Mouse (Mus musculus) left cerebral cortex, adult 2 months (tissue): ENCODE results near the gene Nsfl1c. TPM values are rescaled to one million over a fixed set of nuclear protein-coding genes. Genes with fewer than 3 reads are reported as not detected.
"Not testable (repeated sequence)": the region's sequence is repeated elsewhere in the genome, so short reads cannot be mapped to it uniquely, and the experiment has no call there.

ENCODE experiments used
- DNase-seq, 2 experiments: peaks; one replicate each; pipeline ENCODE4 v3.0.0; 2021 to 2022; ENCODE audit warnings: low spot score in 2 of 2, mixed read lengths in 1 of 2; ENCODE audit errors: extremely low spot score in 1 of 2
- H3K27ac ChIP-seq: fragments of 200-600 bp; 2 replicates; pipeline ENCODE4 v1.8.1; 2022
- H3K4me3 ChIP-seq: fragments of 200-600 bp; 2 replicates; pipeline ENCODE4 v1.8.1; 2022
- CTCF ChIP-seq: fragments of 200-600 bp; IDR thresholded peaks from 2 replicates; pipeline ENCODE4 v1.8.1; 2022; ENCODE audit warnings: antibody characterized with exemption, mild to moderate bottlenecking, moderate library complexity
- intact Hi-C: fragments of 180-260 bp; cut with DNase I; formaldehyde crosslinking; loops from one replicate; pipeline ENCODE4 v1.15.1; 2025
- long read RNA-seq, 2 experiments: library from polyadenylated mRNA; stranded (forward); transcript quantifications; one replicate each; pipeline ENCODE4 v2.0.0; 2021; ENCODE audit warnings: borderline mapping rate in 2 of 2
- total RNA-seq, 2 experiments: library from RNA; stranded (reverse); gene quantifications; 2 replicates each; pipeline ENCODE4 v1.2.3; 2021

Nsfl1c gene
- total RNA-seq = 100 to 1,000 TPM; 149 to 160 TPM
- long read RNA-seq, experiment 1, transcript Nsfl1c-201 (9 exons, 1,364 nt) = major isoform, 78 of 87 reads
- long read RNA-seq, experiment 1, partial matches to known transcripts = 0 of 87 reads
- long read RNA-seq, experiment 1, other reads (novel, unspliced or antisense) = 9 of 87 reads
- long read RNA-seq, experiment 2, transcript Nsfl1c-201 (9 exons, 1,364 nt) = major isoform, 39 of 52 reads
- long read RNA-seq, experiment 2, partial matches to known transcripts = 2 of 52 reads
- long read RNA-seq, experiment 2, other reads (novel, unspliced or antisense) = 10 of 52 reads

- H3K27ac ChIP-seq = peak within 1 kb of the TSS; percentile 85
- intact Hi-C loops = loop anchor here (1.0 to 10.0 kb wide), 4 partner anchors 48 to 371 kb away; partner anchors contain the start of gene Fkbp1a
- peak; percentile 89 for TF ChIP-seq CTCF
- peak within 1 kb of the TSS; percentile 97 for H3K4me3 ChIP-seq
- DNase-seq = peak; percentile 93 to 97
These were observed at the start of gene Nsfl1c for GRCm38 (mm10) chr2:151494035-151494803. Nsfl1c (plus strand) TSS chr2:151494182.

GRCm38 (mm10) chr2:151476053-151476452 is 17.9 kb upstream of the Nsfl1c start, which contains the start of gene 4921509C19Rik:
4921509C19Rik (minus strand) TSS chr2:151476153.
- H3K4me3 ChIP-seq, intact Hi-C loops, DNase-seq, H3K27ac ChIP-seq: not testable (repeated sequence)

GRCm38 (mm10) chr2:151486496-151486895 is 7.5 kb upstream of the Nsfl1c start:
- DNase-seq = no peak
- no peak for TF ChIP-seq CTCF
- intact Hi-C loops = no loop called here
- H3K4me3 ChIP-seq = no peak overlapping the region
- no peak overlapping the region for H3K27ac ChIP-seq

GRCm38 (mm10) chr2:151498358-151498757 is 4.4 kb downstream of the Nsfl1c start:
- Histone ChIP-seq H3K27ac (no peak overlapping the region), H3K4me3 (no peak overlapping the region)
- no peak for DNase-seq
- TF ChIP-seq CTCF = no peak
- intact Hi-C loops = loop anchor here (10.0 kb wide), 1 partner anchor 366 kb away; no protein-coding TSS in a partner anchor

- H3K4me3 ChIP-seq = no peak overlapping the region
- no peak for DNase-seq
- no peak overlapping the region for H3K27ac ChIP-seq
- intact Hi-C loops = no loop called here
- TF ChIP-seq CTCF = no peak
These were observed 6.5 kb downstream of the Nsfl1c start for GRCm38 (mm10) chr2:151500442-151501007.

GRCm38 (mm10) chr2:151504226-151504625 is 10.2 kb downstream of the Nsfl1c start:
- TF ChIP-seq CTCF = peak; percentile 7; the same call in 1 of the 2 replicates
- DNase-seq = no peak
- H3K4me3 ChIP-seq = no peak overlapping the region
- intact Hi-C loops = no loop called here
- no peak overlapping the region for H3K27ac ChIP-seq

- no peak for TF ChIP-seq CTCF
- DNase-seq = peak; percentile 41 to 48
- Histone ChIP-seq H3K27ac (0 out of 2 replicates have a peak overlapping the region, but pooled peaks have one; percentile 4), H3K4me3 (no peak overlapping the region)
- intact Hi-C loops = loop anchor here (2.0 to 5.0 kb wide), 3 partner anchors 31 to 170 kb away; partner anchors contain the start of gene Fkbp1a
These were observed 18.2 kb downstream of the Nsfl1c start for GRCm38 (mm10) chr2:151512199-151512598.

- H3K4me3 ChIP-seq = no peak overlapping the region
- H3K27ac ChIP-seq = peak overlapping the region; percentile 68
- peak; percentile 34 for TF ChIP-seq CTCF
- DNase-seq = peak; percentile 16 to 34
- intact Hi-C loops = loop anchor here (2.0 to 5.0 kb wide), 3 partner anchors 29 to 169 kb away; partner anchors contain the start of gene Fkbp1a
These were observed 19.7 kb downstream of the Nsfl1c start for GRCm38 (mm10) chr2:151513525-151514285.

GRCm38 (mm10) chr2:151519000-151519399 is 25.0 kb downstream of the Nsfl1c start:
- peak; percentile 1; the same call in 1 of the 2 replicates for TF ChIP-seq CTCF
- intact Hi-C loops = no loop called here
- Histone ChIP-seq H3K27ac (no peak overlapping the region), H3K4me3 (no peak overlapping the region)
- no peak for DNase-seq

GRCm38 (mm10) chr2:151524324-151525041 is 30.5 kb downstream of the Nsfl1c start:
- TF ChIP-seq CTCF = no peak
- intact Hi-C loops = no loop called here
- Histone ChIP-seq H3K27ac (no peak overlapping the region), H3K4me3 (no peak overlapping the region)
- no peak for DNase-seq
